Mouse (Mus musculus): ENCODE measurements around the gene Sema5a. TPM values are rescaled to one million over a fixed set of nuclear protein-coding genes. Genes with fewer than 3 reads are reported as not detected.
A peak's percentile ranks its signal among the peaks of the same experiment; 100 is the strongest.

The Sema5a gene
- polyA plus RNA-seq, 1 experiment from 2014 or later = 8.9 TPM

DNA sequence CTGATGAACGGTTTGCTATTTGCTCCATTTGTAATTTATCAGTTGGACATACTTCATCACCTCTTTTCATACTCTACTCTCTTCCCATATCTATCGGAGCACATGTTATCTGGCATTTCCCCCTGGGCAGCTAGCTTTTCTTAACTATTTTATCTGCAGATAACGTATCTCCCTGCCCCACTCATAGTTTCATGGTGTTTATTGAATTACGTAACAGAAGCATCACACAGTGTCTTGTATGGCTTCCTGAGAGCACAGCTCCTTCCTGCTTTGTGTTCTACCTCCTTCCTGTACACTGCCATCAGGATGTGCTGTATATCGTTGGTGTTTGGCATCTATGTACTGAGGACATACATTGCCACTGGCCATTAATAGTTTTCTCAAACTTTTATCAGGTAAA, 98.9 kb downstream of the Sema5a start:
- Histone ChIP-seq H3K4me2 (no peak overlapping the region), H3K27me3 (no peaks in the 10 kb centered on the region), H3K9ac (no peak overlapping the region), H3K27ac (replicated peaks) (no peak overlapping the region), H3K36me3 (no peaks in the 10 kb centered on the region), H3K4me1 (replicated peaks) (no peaks in the 10 kb centered on the region; the same call in 1 of the 2 replicates), H3K4me3 (no peak overlapping the region), H3K9me3 (no peaks in the 10 kb centered on the region)
- no peak for ATAC-seq (ENCODE audit: low read depth)
- WGBS = 87% methylated on average over 5 of the region's 5 CpGs

DNA sequence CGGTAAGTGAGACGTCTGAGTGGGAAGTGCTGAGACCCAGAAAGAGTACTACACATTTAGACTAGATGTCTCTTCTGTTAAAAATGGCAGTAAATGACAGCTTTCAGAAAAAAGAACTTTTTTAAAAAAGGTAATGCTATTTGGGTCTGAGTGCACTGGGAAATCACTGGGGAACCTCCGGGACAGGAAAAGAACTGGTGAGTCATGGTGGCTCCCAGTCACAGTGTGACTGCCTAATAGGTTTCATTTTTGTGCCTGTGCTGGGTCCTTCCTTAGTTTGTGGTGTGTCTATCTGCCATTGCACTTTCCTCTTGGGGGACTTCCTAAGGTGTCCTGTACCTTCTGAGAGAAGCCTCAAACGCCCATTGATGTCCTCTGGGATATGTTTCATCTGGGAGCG, 102.7 kb downstream of the Sema5a start:
- WGBS = 82% methylated on average over 5 of the region's 5 CpGs
- Histone ChIP-seq H3K9ac (no peak overlapping the region), H3K9me3 (no peaks in the 10 kb centered on the region), H3K36me3 (no peaks in the 10 kb centered on the region), H3K4me2 (no peak overlapping the region), H3K4me3 (no peak overlapping the region), H3K27me3 (no peaks in the 10 kb centered on the region), H3K4me1 (replicated peaks) (no peaks in the 10 kb centered on the region), H3K27ac (replicated peaks) (no peak overlapping the region)
- no peak for ATAC-seq (ENCODE audit: low read depth)

DNA sequence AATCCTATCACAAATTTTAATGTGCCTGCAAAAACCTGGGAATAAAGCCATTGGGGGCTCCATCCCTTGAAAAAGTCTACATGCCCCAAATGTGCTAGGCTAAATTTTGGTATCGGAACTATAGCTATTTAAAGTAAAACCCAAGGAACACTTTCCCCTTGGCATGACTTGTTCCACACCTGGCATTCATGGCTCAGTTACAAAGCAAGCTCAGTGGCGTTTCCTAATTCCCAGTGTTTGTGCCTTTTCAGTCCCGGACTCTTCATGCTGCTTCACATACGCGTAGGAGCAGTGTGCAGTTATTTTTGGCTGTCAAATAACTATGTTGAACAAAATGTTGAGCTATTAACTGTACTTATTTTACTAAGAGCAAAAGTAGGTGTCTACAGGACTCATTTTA, 104.7 kb downstream of the Sema5a start:
- Histone ChIP-seq H3K27ac (replicated peaks) (no peak overlapping the region), H3K36me3 (no peaks in the 10 kb centered on the region), H3K9me3 (no peaks in the 10 kb centered on the region), H3K4me1 (replicated peaks) (peaks cover 10% of the 10 kb centered on the region), H3K4me3 (no peak overlapping the region), H3K27me3 (no peaks in the 10 kb centered on the region), H3K4me2 (no peak overlapping the region), H3K9ac (no peak overlapping the region)
- no peak for ATAC-seq (ENCODE audit: low read depth)
- WGBS = 90% methylated on average over 5 of the region's 5 CpGs

DNA sequence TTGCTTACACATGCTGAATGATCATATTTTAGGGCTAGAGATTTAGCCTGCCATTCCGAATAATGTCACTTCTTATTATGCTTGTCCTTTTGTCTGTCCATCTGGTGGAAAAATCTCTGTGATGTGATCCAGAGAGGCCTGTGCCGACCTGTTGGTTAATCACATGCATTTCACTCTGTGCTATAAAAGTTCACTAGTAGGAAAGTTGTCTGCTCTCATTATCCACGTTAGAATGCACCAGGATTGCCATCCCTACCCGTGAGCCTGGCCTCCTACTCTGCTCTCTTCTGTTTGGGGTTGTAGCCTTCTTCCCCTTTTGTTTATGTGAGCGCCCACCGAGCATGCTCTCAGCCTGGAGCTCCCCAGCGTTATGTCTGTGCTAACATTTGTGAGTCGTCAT, 108.4 kb downstream of the Sema5a start:
- no peak overlapping the region for H3K27ac ChIP-seq (replicated peaks)
- no peak overlapping the region for H3K4me2 ChIP-seq
- no peak overlapping the region for H3K4me3 ChIP-seq
- ATAC-seq (ENCODE audit: low read depth) = no peak
- WGBS = 34% methylated on average over 8 of the region's 8 CpGs
- no peaks in the 10 kb centered on the region for H3K27me3 ChIP-seq
- H3K4me1 ChIP-seq (replicated peaks) = peaks cover 11% of the 10 kb centered on the region
- H3K9ac ChIP-seq = no peak overlapping the region
- no peaks in the 10 kb centered on the region for H3K36me3 ChIP-seq
- no peaks in the 10 kb centered on the region for H3K9me3 ChIP-seq

DNA sequence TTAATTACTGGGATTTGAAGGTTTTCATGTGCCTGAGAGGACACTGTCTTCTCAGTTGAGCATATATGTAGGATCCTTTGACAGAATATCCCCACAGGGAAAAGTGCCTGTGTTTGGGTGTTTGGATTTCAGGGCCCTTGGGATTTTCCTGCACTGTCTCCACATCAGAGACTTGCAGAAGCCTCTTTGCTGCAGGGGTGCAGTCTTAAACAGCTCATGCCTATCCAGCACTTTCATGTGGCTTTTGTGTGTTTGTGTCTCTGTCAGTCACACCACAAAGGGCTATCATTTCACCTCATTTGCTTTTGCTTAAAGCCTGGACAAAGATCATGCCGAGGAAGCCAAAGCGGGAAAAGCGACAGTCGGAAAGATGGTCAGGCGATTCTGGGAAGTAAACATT, 108.9 kb downstream of the Sema5a start:
- H3K27me3 ChIP-seq = no peaks in the 10 kb centered on the region
- 26% methylated on average over 5 of the region's 5 CpGs for WGBS
- no peaks in the 10 kb centered on the region for H3K9me3 ChIP-seq
- H3K4me1 ChIP-seq (replicated peaks) = peaks cover 11% of the 10 kb centered on the region
- H3K9ac ChIP-seq = 0 out of 2 replicates have a peak overlapping the region, but pooled peaks have one; percentile 26
- no peak for ATAC-seq (ENCODE audit: low read depth)
- no peaks in the 10 kb centered on the region for H3K36me3 ChIP-seq
- no peak overlapping the region for H3K27ac ChIP-seq (replicated peaks)
- no peak overlapping the region for H3K4me3 ChIP-seq
- no peak overlapping the region for H3K4me2 ChIP-seq

DNA sequence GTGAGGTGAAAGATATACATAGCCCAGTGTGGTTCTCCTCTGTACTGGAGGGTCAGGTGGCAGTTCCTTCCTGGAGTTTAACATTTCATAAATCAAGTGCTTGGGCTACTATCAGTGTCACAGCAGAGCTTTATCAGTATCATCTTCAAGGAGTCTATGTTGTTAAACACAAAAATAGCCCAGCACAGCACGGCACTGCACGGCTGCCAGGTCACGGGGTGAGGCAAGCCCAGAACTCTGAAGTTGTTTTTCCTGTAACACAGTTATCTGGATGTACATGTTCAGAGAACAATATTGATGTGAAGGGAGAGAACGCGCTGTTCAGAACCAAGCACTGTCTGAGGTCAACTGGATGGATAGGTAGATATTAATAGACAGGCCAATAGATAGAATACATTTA, 112.2 kb downstream of the Sema5a start:
- WGBS = 93% methylated on average over 5 of the region's 5 CpGs
- H3K27ac ChIP-seq (replicated peaks) = no peak overlapping the region
- no peaks in the 10 kb centered on the region for H3K36me3 ChIP-seq
- H3K9me3 ChIP-seq = no peaks in the 10 kb centered on the region
- no peaks in the 10 kb centered on the region for H3K27me3 ChIP-seq
- H3K4me3 ChIP-seq = no peak overlapping the region
- H3K4me1 ChIP-seq (replicated peaks) = peaks cover 11% of the 10 kb centered on the region
- no peak for ATAC-seq (ENCODE audit: low read depth)
- no peak overlapping the region for H3K4me2 ChIP-seq
- no peak overlapping the region for H3K9ac ChIP-seq

DNA sequence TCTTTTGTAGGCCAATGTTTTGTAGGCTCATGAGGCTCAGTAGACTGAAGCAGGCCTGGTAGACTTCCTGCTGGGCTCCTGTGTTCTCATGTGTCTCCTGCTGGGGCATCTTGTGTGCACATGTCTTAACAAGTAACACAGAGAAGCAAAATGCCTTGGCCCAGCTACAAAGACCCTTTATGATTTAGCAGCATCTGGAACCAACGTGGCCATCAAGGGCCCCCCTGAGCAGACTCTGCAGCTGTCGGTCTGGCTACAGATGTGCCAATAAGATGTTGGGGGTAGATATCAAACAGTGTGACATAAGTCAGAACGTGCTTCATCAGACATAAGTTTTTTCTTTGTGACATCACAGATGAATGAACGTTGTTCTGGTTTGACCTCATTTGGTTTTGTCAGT, 123.2 kb downstream of the Sema5a start:
- ATAC-seq (ENCODE audit: low read depth) = no peak

DNA sequence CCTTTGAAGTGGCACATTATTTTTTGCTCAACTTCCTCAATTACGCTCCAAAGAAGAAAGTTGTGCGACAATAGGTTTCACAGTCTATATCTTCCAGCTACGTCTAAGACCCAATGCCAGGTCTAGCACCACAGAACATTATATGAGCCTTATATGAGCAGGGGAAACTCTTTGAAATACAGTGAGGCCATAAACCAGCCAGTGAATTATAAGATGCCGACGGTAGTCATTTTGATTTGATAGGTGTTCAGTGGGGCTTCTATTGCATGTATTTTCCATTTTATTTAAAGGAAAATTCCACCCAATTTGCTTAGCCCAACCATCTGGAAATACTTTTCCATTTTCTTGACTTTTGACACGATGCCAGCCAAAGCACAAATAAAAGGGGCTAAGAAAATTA, 126.3 kb downstream of the Sema5a start:
- no peaks in the 10 kb centered on the region for H3K4me1 ChIP-seq (replicated peaks)
- no peaks in the 10 kb centered on the region for H3K9me3 ChIP-seq
- no peak overlapping the region for H3K4me2 ChIP-seq
- WGBS = 84% methylated on average over 6 of the region's 6 CpGs
- no peak overlapping the region for H3K4me3 ChIP-seq
- H3K27me3 ChIP-seq = no peaks in the 10 kb centered on the region
- H3K9ac ChIP-seq = no peak overlapping the region
- no peaks in the 10 kb centered on the region for H3K36me3 ChIP-seq
- ATAC-seq (ENCODE audit: low read depth) = no peak
- no peak overlapping the region for H3K27ac ChIP-seq (replicated peaks)

More for the DNA sequence above, 123.2 kb downstream of the Sema5a start:
- Histone ChIP-seq H3K27me3 (no peaks in the 10 kb centered on the region), H3K4me3 (no peak overlapping the region), H3K27ac (replicated peaks) (no peak overlapping the region), H3K4me1 (replicated peaks) (no peaks in the 10 kb centered on the region), H3K9me3 (no peaks in the 10 kb centered on the region), H3K36me3 (no peaks in the 10 kb centered on the region), H3K4me2 (no peak overlapping the region), H3K9ac (no peak overlapping the region)
- 78% methylated on average over 4 of the region's 4 CpGs for WGBS

DNA sequence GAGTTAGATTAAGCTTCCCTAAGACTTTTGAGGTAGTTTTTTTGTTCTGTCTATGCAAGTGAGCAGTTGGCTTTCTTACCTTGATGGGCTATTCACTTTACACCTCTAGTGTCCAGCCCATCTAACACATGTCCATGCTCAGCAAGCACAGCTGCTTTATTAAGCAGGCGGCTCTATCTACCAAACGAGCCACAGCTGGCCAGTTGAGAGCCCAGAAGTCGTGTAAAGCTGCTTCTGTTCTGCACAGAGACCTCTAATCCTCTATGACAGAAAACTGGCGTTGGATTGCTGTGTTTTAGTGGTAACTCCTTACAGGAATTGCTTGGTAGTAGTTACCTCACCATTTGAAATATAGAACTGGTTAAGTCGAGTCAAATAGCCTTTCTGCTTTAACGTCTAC, 126.8 kb downstream of the Sema5a start:
- no peaks in the 10 kb centered on the region for H3K9me3 ChIP-seq
- 79% methylated on average over 6 of the region's 6 CpGs for WGBS
- no peaks in the 10 kb centered on the region for H3K36me3 ChIP-seq
- H3K4me2 ChIP-seq = no peak overlapping the region
- no peaks in the 10 kb centered on the region for H3K4me1 ChIP-seq (replicated peaks)
- no peak overlapping the region for H3K4me3 ChIP-seq
- no peak for ATAC-seq (ENCODE audit: low read depth)
- H3K27ac ChIP-seq (replicated peaks) = no peak overlapping the region
- no peaks in the 10 kb centered on the region for H3K27me3 ChIP-seq
- no peak overlapping the region for H3K9ac ChIP-seq

DNA sequence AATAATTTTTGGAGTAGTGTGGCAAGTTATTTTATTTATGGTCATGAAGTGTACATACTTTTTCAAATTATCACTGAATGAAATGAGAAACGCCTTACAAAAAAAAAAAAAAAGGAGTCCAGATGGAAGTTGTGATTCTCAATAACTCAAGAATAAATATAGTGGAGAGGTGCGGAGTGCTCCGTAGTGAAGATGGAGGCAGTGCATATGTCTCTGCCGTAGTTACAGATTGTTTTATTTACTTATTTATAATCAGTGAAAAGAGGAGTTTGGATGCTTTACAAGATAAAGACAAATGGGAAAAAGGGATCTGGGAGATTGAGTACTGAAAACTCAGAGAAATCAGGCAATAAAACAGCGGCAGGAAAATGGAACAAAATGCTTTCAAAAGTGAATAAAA, 131.7 kb downstream of the Sema5a start:
- Histone ChIP-seq H3K4me1 (replicated peaks) (no peaks in the 10 kb centered on the region), H3K9ac (no peak overlapping the region), H3K27ac (replicated peaks) (no peak overlapping the region), H3K27me3 (no peaks in the 10 kb centered on the region), H3K9me3 (no peaks in the 10 kb centered on the region), H3K4me3 (no peak overlapping the region), H3K4me2 (no peak overlapping the region), H3K36me3 (no peaks in the 10 kb centered on the region)
- ATAC-seq (ENCODE audit: low read depth) = no peak
- WGBS = 93% methylated on average over 5 of the region's 5 CpGs

DNA sequence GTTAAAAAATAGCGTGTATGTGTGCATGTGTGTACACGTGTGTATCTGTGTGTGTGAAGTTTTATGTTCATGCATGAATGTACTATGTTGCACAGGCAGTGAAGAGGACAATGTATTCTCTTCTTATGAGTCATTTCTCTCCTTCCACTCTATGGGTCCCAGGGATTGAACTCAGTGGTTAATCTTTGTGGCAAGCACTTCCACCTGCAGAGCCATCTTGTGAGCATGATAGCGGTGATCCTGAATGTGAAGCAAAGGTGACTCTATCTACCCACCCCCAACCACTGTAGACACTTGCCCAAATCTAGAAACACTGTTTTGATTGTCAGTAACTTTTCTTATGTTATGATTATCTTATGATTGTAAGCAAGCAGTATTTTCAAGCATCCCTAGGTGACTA, 133.2 kb downstream of the Sema5a start:
- ATAC-seq (ENCODE audit: low read depth) = no peak
- H3K9ac ChIP-seq = no peak overlapping the region
- 91% methylated on average over 3 of the region's 3 CpGs for WGBS
- H3K27ac ChIP-seq (replicated peaks) = no peak overlapping the region
- H3K9me3 ChIP-seq = no peaks in the 10 kb centered on the region
- H3K4me3 ChIP-seq = no peak overlapping the region
- no peaks in the 10 kb centered on the region for H3K27me3 ChIP-seq
- no peaks in the 10 kb centered on the region for H3K36me3 ChIP-seq
- H3K4me1 ChIP-seq (replicated peaks) = no peaks in the 10 kb centered on the region
- no peak overlapping the region for H3K4me2 ChIP-seq

DNA sequence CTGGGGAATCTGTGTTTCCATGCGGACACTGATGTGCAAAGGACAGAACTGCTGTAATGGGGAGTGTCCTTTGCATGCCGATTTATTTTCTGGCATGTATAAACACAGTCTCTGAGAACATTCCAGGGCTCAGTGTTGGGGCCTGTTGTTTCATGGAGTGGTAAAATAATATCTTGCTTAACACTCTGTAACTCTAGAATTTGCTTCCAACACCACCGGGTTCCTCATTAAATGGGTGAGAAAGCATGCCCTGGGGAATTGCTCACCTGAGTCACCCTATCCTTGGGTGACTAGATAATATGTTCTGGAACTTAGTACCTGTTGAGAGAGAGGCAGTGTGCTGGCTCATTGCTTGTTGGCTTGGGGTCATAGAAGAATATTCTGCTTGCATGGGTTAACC, 135.7 kb downstream of the Sema5a start:
- H3K27me3 ChIP-seq = no peaks in the 10 kb centered on the region
- no peak overlapping the region for H3K27ac ChIP-seq (replicated peaks)
- no peaks in the 10 kb centered on the region for H3K9me3 ChIP-seq
- no peak overlapping the region for H3K4me3 ChIP-seq
- no peaks in the 10 kb centered on the region for H3K4me1 ChIP-seq (replicated peaks)
- ATAC-seq (ENCODE audit: low read depth) = no peak
- H3K9ac ChIP-seq = no peak overlapping the region
- no peaks in the 10 kb centered on the region for H3K36me3 ChIP-seq
- H3K4me2 ChIP-seq = no peak overlapping the region
- 93% methylated on average over 3 of the region's 3 CpGs for WGBS

DNA sequence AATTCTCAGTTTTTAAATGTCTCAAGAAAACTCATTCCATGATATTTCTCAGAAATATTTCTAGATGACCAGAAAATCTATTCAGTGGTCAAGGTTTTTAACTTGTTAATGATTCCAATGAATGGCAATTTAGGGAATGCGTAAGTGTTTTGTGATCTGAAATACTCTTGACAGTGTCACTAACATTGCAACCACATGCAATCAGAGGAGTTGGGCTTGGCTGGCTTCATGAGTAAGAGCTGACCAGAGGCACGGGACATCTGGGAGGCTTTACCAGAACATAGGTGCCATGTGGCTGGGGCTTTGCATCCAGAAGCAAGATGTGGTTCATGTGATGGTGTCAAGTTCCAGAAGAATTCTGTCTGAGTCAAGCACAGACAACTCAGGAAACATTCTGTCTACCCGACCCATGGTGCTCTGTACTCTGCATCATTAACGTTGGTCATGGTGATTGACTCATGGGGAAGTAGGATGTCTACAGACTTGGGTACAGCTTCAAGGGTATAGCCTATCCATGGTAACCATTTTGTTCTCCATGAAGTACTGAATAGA, 138.4 kb downstream of the Sema5a start:
- H3K36me3 ChIP-seq = no peaks in the 10 kb centered on the region
- ATAC-seq (ENCODE audit: low read depth) = no peak
- WGBS = 92% methylated on average over 4 of the region's 4 CpGs
- H3K27me3 ChIP-seq = no peaks in the 10 kb centered on the region
- H3K9me3 ChIP-seq = no peaks in the 10 kb centered on the region
- H3K9ac ChIP-seq = no peak overlapping the region
- no peak overlapping the region for H3K4me2 ChIP-seq
- no peak overlapping the region for H3K4me3 ChIP-seq
- no peaks in the 10 kb centered on the region for H3K4me1 ChIP-seq (replicated peaks)
- H3K27ac ChIP-seq (replicated peaks) = no peak overlapping the region

Data from neural tube, embryonic 13.5 days (tissue).